Mouse (Mus musculus): ENCODE data around the gene Rack1.
A peak's percentile ranks its signal among the peaks of the same experiment; 100 is the strongest.
"Not testable (repeated sequence)": the region's sequence is repeated elsewhere in the genome, so short reads cannot be mapped to it uniquely, and the experiment has no call there.

Rack1 gene

DNA sequence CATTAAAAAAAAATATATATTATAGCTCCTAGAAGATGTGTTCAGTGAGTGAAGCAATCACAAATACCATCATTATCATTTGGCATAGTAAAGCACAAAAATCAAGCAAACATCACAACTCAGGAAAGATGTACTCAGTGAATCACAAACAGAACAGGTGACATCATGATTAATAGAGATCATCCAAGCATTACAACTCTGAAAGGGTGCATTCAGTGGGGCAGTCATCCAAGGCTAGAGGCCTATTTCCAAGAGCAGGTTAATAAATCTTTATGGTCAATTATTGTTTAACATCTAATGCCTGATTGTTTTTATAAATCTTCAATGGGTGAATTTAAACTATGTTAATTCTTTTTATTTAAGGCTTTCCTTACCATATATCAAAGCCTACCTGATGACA is 40.7 kb downstream of the Rack1 start:
- no peak for DNase-seq (ENCODE audit: low read depth, low spot score)

DNA sequence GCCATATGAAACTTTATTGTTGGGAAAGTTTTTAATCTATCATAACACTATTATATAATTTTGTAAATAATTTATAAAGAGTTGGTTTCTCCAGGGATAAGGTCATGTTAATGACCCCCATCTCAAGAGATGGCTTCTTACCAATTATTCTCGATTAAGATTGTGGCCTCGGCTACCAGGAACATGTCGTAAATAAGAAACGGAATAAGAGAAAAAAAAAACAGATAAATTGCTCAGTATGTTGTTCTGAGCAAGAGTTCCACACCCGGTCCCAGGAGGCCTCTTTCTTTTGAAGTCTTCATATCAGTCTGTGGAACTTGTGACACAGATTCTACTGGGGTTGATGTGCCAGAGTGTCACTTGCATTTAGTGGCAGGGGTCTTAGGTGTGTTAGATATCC is 41.1 kb downstream of the Rack1 start:
- no peak for DNase-seq (ENCODE audit: low read depth, low spot score)

DNA sequence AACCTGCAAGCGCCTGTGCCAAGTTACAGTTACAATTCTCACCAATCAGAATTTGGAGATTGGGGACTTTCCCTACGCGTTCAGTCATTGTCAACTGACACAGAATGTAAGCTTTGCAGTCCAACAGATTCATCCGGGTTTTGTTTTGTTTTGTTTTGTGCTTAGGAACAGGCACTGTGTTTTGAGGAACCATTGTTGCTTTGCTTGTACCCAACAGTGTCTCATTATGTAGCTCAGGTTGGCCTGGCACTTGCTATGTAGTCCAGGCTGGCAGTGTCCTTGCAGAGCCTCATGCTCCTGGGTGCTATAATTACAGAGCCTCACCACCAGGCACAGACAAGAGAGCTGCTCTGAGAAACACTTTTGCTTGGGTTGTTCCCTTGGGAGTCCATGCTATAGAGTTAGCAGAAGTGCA is 42.3 kb downstream of the Rack1 start:
- no peak for DNase-seq (ENCODE audit: low read depth, low spot score)

GRCm38 (mm10) chr11:48843202-48843601 is 43.1 kb downstream of the Rack1 start:
- DNase-seq (ENCODE audit: low read depth, low spot score) = no peak

- no peak for DNase-seq (ENCODE audit: low read depth, low spot score)
These were observed 44.2 kb downstream of the Rack1 start for GRCm38 (mm10) chr11:48844309-48844708.

DNA sequence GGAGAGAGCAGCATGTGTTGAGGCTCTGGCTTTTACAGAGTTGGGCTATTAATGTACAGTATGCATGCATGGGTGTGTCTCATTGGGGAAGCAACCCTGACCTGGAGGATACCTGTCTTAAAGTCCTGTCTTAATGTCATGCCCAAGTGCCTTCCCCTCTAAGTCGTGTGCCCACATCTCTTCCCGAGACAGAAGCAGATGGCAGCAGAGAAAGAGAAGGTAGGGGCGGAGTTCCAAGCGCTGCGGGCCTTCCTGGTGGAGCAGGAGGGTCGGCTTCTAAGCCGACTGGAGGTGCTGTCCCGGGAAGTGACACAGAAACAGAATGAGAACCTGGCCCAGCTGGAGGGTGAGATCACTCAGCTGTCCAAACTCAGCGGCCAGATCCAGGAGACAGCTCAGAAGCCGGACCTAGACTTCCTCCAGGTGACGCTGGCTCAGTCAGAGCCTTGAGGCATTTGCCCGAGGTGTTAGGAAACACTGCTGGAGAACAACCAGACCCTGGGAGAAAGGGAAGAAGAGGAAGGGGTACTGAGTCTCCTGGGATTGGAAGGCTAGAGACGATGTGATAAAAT is 45.2 kb downstream of the Rack1 start:
- DNase-seq (ENCODE audit: low read depth, low spot score) = no peak

DNA sequence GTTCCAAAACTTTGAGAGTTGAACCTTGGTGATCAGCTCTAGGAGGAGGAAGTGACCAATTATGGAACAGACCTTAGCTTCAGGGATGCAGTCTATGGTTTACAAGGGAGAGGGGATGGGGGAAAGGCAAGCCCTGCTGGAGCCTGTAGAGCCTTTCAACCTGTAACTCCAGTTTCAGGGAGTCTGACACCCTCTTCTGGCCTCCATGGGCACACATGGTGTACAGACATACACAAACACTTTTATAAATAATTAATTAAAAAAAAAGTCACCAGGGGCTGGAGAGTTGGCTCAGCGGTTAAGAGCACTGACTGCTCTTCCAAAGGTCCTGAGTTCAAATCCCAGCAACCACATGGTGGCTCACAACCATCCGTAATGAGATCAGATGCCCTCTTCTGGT is 46.2 kb downstream of the Rack1 start:
- DNase-seq (ENCODE audit: low read depth, low spot score) = not testable (repeated sequence)

- no peak for DNase-seq (ENCODE audit: low read depth, low spot score)
These were observed 46.7 kb downstream of the Rack1 start for GRCm38 (mm10) chr11:48846881-48847280.

DNA sequence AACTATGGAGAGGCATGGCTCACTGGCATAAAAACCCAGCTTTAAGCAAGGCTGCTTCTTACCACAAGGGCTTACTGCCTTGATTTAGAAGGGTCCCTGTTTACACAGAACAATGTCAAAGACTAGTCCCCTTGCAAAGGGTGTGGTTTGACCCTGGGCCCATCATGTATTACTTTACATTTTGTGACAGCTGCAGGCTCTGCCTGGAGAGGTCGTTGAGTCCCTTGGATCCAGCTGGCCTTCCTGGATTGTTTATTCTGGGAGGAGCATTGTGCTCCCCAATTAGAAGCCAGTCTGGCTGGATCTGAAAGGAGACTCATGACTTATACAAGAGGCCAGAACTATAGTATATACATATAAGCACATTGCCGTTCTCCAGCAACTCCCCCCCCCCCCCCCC is 50.1 kb downstream of the Rack1 start:
- DNase-seq (ENCODE audit: low read depth, low spot score) = no peak

DNA sequence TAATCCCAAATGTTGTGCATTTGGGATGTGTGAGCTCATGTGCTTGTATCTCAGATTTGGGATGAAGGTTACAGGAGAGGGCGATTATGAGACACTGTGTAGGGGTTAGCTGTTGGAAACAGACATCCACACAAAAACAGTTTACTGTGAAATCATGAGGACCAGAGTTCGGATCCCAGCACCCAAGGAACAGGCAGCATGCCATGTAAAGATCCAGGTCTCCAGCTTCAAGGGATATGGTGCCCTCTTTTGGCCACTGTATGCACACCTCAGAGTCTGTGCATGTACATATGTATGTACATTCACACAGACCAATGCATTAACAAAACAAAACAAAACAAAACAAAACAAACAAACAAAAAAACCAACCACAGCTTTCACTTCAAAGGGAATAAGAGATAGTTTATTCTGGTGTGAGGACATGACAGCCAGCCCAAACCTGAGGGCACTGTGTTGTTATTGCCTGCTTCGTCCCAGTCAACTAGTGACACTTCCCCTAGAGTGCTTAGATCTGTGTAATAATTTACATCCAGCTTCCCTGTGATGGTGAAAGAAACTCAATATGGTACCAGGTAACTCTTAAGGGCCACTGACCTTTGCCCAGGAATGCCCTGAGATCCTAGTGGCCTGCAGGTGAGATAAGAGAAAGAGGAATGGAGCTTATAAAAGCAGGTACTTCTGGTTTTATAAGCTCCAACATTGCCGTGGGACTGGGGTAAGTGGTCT is 51.3 kb downstream of the Rack1 start:
- DNase-seq (ENCODE audit: low read depth, low spot score) = no peak

- no peak for DNase-seq (ENCODE audit: low read depth, low spot score)
These were observed 52.1 kb downstream of the Rack1 start for GRCm38 (mm10) chr11:48852190-48852589.

DNA sequence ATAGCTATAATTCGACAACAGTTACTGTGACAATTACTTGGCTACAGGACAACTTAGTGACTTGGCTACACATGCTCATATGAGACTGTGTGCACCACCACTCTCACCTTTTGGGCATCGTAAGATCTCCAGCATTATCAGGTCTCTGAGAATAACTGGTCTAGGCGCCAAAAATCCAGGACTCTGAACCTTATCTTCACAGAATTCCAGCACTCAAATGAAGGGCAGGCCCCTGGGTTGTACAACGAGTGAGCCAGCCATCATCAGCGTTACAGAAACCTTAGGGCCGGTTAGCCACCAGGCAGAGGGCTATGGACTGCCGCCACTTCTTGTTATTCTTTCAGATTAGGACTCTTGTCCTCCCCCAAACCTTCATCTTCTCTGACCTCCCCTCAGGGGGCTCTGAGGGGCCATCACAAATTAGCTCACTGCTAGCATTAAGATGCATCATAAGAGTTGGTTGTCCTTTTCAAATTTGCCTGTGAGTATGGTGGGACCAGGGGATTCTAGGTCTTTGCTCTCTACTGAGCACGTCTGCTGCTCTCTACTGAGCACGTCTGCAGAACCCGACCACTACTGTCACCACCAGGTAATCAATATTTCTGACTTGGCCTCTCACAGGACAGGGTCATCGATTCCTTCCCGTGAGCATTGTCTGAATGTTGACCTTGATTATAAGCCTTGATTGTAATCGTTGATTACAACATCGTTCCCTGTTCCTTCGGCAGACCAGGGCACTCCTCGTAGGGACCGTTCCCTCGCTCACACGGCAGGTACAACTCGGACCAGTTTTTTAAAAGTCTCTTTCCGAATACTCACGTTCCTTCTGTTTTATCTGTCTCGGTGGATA is 52.7 kb downstream of the Rack1 start:
- DNase-seq (ENCODE audit: low read depth, low spot score) = no peak

DNA sequence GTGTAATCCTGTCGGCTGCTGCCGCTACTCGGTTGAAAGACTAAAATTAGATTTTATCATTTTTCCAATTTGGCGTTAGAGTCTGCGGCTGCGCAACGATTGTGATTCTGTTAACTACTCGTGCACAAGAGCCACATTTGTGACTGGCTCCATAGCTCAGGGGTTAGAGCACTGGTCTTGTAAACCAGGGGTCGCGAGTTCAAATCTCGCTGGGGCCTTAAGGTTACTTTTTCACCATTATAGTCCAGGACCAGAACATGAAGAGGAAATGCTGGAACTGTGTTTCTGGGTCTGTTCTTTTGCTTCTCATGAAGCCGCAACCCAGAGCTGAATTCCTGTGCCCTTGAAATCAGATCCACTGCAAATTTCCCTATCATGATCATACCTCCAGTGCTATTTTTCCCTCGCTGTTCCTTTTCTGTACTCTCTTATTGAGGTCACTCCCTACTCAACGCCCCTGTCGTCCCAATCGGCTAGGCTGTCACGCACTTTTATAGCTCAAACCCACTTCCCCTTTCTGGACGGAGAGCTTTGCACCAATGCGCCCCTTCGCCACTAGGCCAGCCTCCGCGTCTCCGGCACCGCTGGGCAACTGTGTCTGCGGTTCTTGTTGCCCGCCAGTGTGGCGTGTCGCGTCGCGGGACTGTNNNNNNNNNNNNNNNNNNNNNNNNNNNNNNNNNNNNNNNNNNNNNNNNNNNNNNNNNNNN is 53.5 kb downstream of the Rack1 start:
- DNase-seq (ENCODE audit: low read depth, low spot score) = peak; percentile 68
